Mouse (Mus musculus) liver, postnatal 0 days (tissue): ENCODE data around the gene Obp2a.

ENCODE experiments used
- CTCF ChIP-seq: sonication (generic); IDR thresholded peaks from 2 replicates; pipeline ENCODE4 v1.5.1; 2016; ENCODE audit warnings: antibody characterized with exemption, low read depth
- EP300 ChIP-seq: IDR thresholded peaks from 2 replicates; pipeline ENCODE4 v1.6.1; 2016; ENCODE audit warnings: antibody characterized with exemption, low read depth, mild to moderate bottlenecking

DNA sequence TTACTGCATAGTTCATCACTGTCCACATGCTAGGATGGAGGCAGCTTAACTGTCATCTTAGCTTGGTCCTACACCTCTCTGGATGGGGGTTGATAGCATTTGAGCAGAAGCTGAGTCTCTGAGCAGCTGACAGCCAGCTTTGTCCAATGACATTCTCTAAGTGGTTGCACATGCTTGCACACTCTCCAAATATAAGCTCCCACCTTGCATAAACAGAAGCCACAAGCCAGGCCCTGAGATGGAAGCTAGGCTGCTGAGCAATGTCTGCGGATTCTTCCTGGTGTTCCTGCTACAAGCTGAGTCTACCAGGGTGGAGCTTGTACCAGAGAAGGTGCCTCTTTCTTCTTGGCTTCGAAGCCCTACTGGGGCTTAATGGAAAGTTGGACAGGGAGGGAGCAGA lies 46.9 kb upstream of the Obp2a start, which contains the start of gene Lcn8:
- TF ChIP-seq CTCF (no peak), EP300 (no peak)
